Mouse (Mus musculus): ENCODE results near the gene Zdhhc19.

Zdhhc19 gene

GRCm38 (mm10) chr16:32513948-32514347, 17.9 kb downstream of the Zdhhc19 start:
- DNase-seq (ENCODE audit: low read depth, low spot score) = no peak

- peak; percentile 11 for DNase-seq (ENCODE audit: low read depth, low spot score)
Measured at GRCm38 (mm10) chr16:32516006-32516962, 20.2 kb downstream of the Zdhhc19 start.

DNA sequence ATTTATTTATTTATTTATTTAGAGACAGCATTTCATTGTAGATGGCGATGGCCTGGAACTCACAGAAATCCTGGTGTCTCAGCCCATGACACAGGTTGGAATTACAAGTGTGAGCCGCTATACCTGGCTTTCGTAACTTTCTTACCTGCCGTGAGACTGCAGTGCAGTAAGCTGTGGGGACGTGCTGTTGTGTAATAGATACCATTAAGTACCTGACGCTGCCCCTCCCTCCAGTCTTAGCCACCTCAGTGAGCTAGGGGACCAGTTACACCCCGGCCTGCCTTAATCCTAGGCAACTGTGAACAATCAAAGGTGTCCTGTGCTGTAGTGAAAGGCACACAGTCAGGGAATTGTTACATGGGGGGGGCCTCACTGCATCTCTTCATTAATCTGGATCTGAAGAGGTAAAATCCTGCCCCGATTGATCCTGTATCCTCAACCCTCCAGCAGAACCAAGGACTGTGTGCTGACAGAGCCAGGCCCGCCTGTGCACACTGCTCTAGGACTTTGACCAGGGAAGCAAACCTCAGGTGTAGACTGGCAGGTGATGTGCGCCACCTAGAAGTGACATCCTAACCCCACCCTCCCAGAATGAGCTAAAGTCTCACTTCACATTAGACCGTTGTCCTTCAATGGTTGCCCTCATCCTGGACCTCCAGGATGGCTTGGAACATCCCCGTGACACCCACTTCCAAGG, 21.9 kb downstream of the Zdhhc19 start:
- no peak for DNase-seq (ENCODE audit: low read depth, low spot score)

DNA sequence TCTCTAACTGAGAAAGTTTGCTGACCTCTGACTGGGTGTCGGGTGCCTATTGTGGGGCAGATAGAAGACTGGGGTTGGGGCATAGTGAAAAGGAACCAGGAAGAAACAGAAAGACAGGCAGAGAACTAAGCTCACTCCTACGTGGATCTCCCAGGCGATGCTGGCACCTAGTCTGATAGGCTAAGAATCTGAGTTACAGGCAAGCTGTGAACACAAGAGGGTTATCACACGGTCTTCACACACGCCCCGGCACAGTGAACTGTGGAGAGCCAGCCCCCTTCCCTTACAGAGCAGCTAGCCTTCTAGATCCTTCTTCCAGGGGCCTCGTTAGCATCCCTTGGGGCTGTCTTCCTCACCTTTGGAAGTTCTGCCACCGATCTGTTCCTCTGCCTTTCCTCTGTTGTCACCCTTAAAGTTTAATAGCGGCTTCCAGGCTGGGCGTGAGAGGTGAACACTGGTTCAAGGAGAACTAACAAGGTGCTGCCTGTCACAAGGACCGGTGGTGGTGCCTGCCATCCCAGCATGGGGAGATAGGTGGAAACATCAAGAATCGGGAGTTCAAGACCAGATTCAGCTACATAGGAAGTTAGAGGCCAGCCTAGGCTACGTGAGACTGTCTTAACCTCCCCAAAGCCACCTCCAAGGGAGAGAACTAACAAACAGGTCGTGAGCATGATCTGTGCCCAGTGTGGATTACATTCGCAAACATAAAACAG, 23.7 kb downstream of the Zdhhc19 start:
- DNase-seq (ENCODE audit: low read depth, low spot score) = no peak

- no peak for DNase-seq (ENCODE audit: low read depth, low spot score)
Measured at GRCm38 (mm10) chr16:32520372-32520748, 24.3 kb downstream of the Zdhhc19 start.

GRCm38 (mm10) chr16:32522578-32523194, 26.6 kb downstream of the Zdhhc19 start:
- DNase-seq (ENCODE audit: low read depth, low spot score) = no peak

GRCm38 (mm10) chr16:32523462-32524243, 27.6 kb downstream of the Zdhhc19 start:
- DNase-seq (ENCODE audit: low read depth, low spot score) = peak; percentile 56

- no peak for DNase-seq (ENCODE audit: low read depth, low spot score)
Measured at GRCm38 (mm10) chr16:32524244-32524615, 28.2 kb downstream of the Zdhhc19 start.

DNA sequence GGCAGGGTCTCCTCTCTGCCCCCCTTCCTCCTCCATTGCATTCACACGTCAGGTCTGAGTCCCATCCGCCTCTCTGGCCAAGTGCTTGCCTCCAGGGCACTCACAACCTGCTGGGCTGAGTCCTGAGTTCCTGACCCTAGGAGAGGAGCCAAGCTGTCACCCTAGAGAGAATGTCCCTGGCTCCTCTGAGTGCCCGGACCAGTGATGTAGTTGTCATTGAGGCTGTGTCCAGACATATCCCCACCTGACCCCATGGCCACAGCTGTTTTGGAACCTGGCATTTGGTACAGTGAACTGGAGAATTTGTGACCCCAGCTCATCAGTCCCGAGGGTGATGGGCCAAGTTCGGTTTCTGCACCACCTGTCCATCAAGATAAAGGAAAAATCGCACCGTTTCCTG, 30.8 kb downstream of the Zdhhc19 start:
- DNase-seq (ENCODE audit: low read depth, low spot score) = no peak

- no peak for DNase-seq (ENCODE audit: low read depth, low spot score)
Measured at GRCm38 (mm10) chr16:32532878-32533826, 37.1 kb downstream of the Zdhhc19 start.

DNA sequence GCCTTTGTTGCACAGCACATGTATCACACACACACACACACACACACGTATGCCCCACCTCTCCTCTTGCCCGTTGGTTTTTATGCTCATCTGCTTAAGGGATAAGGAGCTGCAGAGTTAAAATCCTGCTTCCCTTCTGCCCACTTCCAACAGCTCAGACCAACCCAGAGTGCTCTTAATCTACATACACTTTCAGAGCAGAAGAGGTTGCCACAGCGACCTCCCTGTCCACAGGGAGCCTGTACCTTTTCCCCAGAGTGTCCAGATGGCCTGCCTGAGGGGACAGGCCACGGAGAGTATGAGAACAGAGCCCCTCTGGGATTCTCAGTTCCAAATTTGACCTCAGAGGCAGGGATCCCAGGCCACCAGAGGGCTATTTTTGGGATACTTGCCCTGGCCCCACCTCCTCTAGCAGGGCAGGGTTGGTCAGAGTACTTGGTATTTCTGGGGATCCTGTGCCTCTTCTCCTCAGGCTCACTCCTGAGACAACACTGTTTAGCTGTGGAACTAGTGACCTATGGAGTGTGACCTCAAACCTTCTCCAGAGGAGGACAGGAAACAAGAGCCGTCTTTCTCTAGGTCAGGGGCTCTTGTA, 39.2 kb downstream of the Zdhhc19 start:
- no peak for DNase-seq (ENCODE audit: low read depth, low spot score)

DNA sequence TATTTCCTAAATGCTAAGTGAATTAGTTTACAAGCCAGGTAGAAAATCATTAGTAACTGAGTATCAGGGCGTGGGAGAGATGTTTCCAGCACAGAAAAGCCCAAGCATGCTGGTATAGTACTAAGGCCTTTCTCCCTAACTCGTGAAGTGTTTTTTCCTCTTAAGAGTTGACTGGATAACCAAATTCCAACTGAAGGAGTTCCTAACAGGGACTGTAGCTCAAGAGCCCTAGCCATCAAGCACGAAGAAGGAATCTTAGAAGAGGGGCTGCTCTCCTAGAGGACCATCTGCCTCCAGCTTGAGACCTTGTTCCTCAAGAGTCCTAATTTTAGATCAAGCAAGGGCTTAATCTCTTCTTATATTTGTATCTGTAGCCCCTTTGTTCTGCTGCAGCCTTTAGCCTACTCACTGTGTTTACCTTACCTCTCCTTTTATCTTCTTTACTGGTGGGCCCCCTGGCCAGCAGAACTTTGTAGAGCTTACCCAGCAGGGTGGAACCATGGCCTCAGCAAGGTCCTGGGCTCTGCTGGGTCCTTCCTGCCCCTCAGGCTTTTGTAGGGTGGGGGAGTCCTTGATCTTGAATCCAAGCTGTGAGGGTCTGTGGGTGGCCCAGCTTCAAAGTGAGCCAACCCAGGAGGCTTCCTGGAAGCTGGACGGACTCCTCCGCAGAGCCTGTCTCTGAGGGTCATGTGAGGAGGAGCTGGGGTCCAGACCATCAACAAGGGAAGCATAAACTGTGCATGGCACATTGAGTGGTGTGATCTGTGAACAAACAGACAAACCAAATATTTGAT, 42.0 kb downstream of the Zdhhc19 start:
- no peak for DNase-seq (ENCODE audit: low read depth, low spot score)

- no peak for DNase-seq (ENCODE audit: low read depth, low spot score)
Measured at GRCm38 (mm10) chr16:32538761-32539255, 42.7 kb downstream of the Zdhhc19 start.

DNA sequence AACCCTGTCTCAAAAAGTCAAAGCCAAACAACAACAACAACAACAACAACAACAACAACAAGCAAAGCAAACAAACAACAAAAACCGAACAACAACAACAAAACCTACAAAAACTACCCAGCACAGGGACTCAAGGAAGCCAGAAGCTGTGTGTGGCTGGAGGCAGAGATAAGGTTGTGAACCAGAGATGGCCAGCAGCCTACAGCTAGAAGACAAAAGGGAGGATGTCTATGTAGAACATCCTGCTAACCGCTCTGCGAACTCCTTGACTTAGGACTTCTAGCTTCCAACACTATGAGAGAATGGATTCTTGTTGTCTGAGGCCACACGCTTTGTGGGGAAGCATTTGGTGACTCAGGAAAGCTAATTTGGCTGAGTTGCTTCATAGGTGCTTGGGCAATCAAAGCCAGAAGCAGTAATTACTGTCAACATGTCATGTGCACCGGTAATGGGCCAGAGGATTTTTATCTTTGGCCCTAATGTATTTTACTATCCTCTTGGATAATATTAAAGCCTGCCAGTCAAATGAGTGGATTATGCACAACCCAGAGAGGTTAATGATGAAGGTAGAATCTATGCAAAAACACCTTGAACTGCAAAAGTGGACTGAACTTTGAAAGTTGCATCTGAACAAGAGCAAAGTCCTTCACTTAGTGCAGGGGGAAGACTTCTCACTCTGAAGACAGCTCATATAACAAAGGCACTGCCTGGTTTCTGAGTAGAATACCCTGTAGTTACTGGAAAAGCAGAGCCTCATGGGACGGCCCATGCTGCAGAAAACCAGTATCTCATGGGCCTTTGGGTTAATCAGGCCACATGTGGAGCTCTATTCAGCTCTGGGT, 45.5 kb downstream of the Zdhhc19 start:
- no peak for DNase-seq (ENCODE audit: low read depth, low spot score)

GRCm38 (mm10) chr16:32543422-32543821, 47.4 kb downstream of the Zdhhc19 start:
- DNase-seq (ENCODE audit: low read depth, low spot score) = no peak

DNA sequence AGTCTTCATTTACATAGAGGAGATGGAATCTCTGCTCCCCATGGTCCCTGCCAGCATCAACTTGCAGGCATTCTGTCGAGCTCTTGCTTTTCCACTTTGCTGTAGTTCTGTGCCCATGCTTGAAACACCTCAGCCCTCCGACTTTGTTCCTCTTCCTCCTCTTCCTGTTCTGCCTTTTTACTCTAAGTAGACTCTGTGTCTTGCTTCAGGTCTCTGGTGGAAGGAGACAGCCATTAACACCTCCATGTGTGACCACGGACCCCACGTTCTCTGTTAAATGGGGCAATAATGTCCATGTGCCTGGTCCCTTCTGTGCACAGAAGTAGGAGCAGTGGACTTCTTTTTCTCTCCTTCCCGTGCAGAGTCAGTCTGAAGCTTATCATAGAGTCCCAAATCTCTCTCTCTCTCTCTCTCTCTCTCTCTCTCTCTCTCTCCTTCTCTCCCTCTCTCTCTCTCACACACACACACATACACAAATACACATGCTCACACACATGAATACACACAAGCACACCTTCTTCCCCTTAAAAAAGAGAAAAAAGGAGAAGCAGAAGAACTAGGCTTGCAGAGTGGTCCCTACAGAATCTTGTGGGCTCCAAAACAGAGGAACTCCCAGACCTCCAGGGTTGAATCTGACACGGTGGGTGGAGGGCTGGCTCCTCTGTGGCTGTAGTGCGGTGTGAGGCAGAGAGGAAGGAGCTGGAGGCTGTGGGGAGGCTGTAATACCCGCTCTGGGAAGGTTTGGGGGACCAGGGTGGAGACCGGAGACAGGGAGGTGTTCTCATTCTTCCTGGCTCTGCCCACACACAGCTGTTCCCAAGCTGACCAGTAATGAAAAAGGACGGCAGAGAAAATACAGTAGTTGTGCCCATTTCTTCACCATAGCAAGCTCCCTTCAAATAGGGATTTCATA, 51.3 kb downstream of the Zdhhc19 start:
- DNase-seq (ENCODE audit: low read depth, low spot score) = no peak

All from 3T3-L1 (cell line).